Mouse (Mus musculus) yolk sac, embryonic 10.5 days (tissue): Measurements from ENCODE around the gene Six2.

Experiments
- DNase-seq: peaks from one replicate; pipeline ENCODE4 v3.0.0-alpha.2; 2017; ENCODE audit warnings: low spot score

Gene Six2

GRCm38 (mm10) chr17:85661521-85661920 is 26.6 kb downstream of the Six2 start:
- DNase-seq = no peak

GRCm38 (mm10) chr17:85660016-85660415 is 28.1 kb downstream of the Six2 start:
- DNase-seq = no peak

DNA sequence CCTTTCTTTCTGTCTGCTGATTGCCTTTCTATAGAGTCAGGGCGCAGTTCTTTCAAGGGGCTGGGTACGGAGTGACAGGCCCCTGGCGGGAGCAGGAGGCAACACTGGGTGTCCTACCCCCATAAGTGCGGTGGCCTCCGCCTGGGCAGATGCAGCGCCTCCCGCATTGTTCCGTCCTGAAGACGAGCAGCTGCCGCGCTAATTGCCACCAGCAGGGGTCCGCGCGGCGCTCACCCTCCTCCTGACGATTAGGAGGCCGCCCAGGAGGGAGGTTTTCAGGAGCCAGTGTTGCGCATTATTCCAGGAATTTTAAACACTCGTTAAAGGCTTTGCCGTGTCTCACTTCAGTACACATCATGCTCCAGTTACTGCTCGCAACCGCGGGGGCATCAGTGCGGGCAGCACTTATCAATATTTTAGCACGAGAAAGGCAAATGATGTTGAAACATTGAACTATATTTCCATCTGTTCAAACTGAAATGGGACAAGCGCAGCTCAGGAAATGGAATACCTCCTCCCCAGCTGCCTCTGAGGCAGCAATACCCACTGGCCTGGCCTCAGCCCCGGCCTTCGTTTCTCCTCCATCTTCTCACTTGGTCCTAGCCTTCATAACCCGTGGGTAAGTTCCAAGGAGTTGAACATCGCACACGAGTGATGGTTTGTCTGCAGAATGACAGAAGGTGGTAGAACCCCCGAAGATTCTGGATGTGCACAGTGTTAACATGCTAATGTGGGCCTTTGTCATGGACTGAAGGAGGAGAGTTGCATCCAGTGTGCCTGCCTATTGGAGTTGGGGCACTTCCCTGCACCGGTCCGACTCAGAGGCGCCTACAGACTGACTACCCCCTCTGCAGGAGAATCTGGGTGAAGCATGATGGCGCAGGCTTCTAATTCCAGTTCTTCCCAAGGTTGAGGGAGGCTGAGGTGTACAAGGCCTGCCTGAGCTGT is 42.1 kb downstream of the Six2 start:
- peak; percentile 40 for DNase-seq

- DNase-seq = no peak
Measured at GRCm38 (mm10) chr17:85645312-85645711, 42.8 kb downstream of the Six2 start.

GRCm38 (mm10) chr17:85637876-85638275 is 50.2 kb downstream of the Six2 start:
- DNase-seq = no peak
